Mouse (Mus musculus) thymus, adult 2 months (tissue): ENCODE measurements around the gene Sar1b.

Experiments used
- CTCF ChIP-seq: fragments of 200-500 bp; IDR thresholded peaks from 2 replicates; pipeline ENCODE4 v1.5.1; 2012; ENCODE audit warnings: mild to moderate bottlenecking, control low read depth, low read length, moderate library complexity, borderline replicate concordance; ENCODE audit not compliant: control insufficient read depth, poor library complexity, insufficient read depth; ENCODE audit errors: extremely low read depth
- POLR2A ChIP-seq: fragments of 200-500 bp; IDR thresholded peaks from 2 replicates; pipeline ENCODE4 v1.6.1; 2012; ENCODE audit warnings: mild to moderate bottlenecking, low read length, control low read depth, moderate library complexity; ENCODE audit not compliant: control insufficient read depth, poor library complexity, insufficient read depth; ENCODE audit errors: extremely low read depth

GRCm38 (mm10) chr11:51785926-51786325 is 22.4 kb downstream of the Sar1b start:
- TF ChIP-seq POLR2A = no peak
- peak; percentile 28; the same call in 1 of the 2 replicates for TF ChIP-seq CTCF
